Mouse (Mus musculus): Measurements from ENCODE around the gene Wdsub1.

Gene Wdsub1

GRCm38 (mm10) chr2:59841189-59841939 is 41.0 kb downstream of the Wdsub1 start:
- DNase-seq (ENCODE audit: low spot score in 2 of 2): peak in 1 of 2 experiments; percentile 47

DNA sequence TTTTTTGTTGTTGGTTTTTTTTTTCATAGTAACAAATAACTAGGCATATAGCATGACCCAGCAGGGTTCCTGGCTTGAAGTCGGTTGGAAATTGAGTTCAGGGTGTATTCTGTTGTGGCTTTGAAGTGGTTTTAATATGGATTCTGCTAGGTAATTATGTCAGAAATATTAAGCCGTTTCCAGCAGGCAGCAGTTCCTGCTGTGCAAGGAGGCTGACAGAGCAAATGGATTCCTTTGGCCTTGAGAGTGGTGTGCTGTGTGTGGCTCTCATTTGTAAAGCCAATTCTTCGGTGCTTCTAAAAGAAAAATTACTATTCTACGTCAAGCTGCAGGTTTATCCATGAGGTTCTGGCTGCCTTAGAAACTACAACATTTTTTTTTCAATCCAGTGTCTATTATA is 42.2 kb downstream of the Wdsub1 start:
- DNase-seq (ENCODE audit: low spot score in 2 of 2): no peak

DNA sequence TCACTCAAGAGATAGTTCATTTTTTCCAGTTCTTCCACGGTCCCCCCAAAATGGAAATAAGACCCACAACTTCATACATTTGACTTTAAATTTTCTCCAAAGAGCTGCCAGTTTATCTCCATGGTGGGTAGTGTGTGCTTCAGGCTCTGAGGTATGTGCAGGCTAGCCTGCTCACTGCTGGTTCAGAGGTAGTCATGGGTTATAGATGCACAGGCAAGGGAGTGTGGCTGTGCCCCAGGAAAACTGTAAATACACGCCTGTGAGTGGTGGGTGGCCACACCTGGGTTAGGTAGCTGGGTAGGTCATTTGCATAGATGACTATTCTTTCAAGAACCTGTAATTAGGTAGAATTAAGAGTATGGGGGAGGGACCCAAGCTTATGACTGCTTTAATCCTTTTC is 42.6 kb downstream of the Wdsub1 start:
- no peak for DNase-seq (ENCODE audit: low spot score in 2 of 2)

DNA sequence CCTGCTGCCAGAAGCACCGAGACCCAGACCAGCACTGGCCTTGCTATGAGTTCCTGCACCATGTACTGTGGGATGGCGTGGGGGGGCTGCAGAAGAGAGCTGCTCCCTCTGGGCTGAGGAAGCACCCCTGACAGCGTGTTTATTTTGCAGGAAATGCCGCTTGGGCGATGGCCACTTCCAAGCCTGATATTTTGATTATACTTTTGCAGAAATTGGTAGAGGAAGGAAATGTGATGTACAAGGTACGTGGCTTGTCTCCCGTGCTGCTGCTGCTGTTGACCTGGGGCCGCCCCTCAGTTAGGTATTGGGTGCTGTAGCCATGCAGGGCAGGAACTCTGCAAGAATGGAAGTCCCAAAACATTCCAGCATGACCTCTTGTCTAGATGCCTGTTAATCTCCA is 43.6 kb downstream of the Wdsub1 start:
- DNase-seq (ENCODE audit: low spot score in 2 of 2): no peak

DNA sequence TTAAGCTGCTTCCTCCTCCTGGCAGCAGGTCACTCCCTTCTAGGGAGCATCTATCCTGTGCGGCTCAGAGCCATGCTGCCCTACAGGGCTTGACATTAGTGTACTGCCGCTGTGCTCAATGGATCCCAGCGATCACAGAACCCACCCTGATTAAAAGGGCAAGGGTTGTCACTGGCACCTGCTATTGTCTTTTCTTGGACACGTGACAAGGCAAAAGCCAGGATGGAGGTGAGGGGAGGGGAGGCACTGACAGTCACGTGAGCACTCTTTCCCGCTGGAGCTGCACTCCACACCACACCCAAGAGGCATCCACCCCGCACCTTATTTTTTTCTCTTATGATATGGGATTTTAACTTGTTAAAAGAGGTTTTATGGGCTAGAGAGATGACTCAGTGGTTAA is 50.6 kb downstream of the Wdsub1 start:
- DNase-seq (ENCODE audit: low spot score in 2 of 2): no peak

GRCm38 (mm10) chr2:59830940-59831339 is 51.5 kb downstream of the Wdsub1 start:
- no peak for DNase-seq (ENCODE audit: low spot score in 2 of 2)

GRCm38 (mm10) chr2:59830151-59830550 is 52.2 kb downstream of the Wdsub1 start:
- DNase-seq (ENCODE audit: low spot score in 2 of 2): no peak

DNA sequence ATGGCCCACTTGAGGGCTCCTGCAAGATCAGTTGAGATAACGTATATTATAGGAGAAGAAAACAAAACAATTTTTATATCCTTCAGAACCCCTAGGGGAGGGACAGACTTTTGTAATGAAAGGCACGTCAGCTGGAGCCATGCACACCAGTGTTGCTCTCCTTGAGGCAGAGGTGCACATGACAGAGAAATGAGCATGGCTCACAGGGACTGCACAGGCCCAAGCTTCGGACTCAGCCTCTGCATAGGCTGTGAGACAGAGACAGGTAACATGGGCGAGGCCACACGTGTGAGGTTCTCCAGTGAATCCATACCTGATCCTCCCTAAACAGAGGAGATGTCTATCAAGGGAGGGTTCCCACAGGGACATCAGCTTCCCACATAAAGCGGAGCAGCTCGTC is 52.7 kb downstream of the Wdsub1 start:
- no peak for DNase-seq (ENCODE audit: low spot score in 2 of 2)

DNA sequence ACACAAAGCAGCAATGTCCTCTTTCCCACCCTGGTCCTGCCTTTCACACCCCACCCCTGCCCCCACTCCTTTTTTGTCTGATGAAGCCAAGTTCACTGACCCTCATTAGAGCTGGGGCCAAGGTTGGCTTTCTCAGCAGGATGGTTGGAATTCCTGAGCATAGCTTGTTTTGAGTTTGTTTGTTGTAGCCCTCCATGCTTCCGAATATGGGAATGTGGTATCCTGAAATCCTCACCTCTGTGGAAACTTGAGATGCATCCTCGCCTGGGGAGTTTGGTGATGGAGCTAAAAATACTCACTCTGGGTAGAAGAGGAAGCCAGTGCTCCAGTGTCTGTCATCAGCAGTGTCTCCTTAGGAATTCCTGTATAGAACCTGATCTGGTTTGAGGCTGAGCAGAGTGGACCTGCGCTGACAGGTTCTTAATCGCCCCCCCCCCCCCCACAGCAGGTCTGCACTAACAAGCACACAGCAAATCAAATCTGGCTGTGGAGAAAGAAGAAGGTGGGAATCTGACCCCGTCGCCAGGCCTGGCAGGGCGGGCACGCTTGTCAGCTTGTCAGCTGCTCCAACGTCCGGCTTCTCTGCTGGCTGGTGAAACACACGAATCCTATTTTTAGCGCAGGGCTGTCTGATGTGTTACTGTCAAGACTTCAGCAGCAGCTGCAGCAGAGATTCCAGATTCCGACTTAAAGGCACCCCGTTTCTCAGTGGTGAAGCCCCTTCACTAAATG is 53.4 kb downstream of the Wdsub1 start:
- no peak for DNase-seq (ENCODE audit: low spot score in 2 of 2)

- no peak for DNase-seq (ENCODE audit: low spot score in 2 of 2)
Observed at GRCm38 (mm10) chr2:59828103-59828655, 54.2 kb downstream of the Wdsub1 start.

GRCm38 (mm10) chr2:59825380-59825779 is 57.0 kb downstream of the Wdsub1 start:
- no peak for DNase-seq (ENCODE audit: low spot score in 2 of 2)

- no peak for DNase-seq (ENCODE audit: low spot score in 2 of 2)
Observed at GRCm38 (mm10) chr2:59824289-59824688, 58.1 kb downstream of the Wdsub1 start.

- no peak for DNase-seq (ENCODE audit: low spot score in 2 of 2)
Observed at GRCm38 (mm10) chr2:59821044-59821443, 61.3 kb downstream of the Wdsub1 start.

DNA sequence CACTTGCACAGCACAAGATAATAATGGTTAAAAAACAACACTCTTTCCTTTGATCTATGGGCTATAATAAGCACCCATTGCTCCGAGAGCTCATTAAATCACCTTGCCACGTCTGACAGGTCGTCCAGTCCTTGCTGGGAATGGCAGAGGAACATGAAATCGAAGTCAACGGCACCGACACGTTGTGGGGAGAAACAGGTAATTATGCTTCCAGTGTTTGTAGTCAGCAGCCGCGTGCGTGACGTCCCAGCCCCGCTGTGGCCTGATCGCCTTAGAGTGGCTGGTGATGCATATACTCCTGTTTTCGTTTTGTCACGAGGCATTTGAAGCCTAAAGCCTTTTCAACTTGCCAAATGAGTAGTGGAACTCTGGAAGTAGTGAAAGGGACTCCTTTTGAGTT is 62.3 kb downstream of the Wdsub1 start:
- DNase-seq (ENCODE audit: low spot score in 2 of 2): no peak

GRCm38 (mm10) chr2:59819415-59819814 is 63.0 kb downstream of the Wdsub1 start:
- no peak for DNase-seq (ENCODE audit: low spot score in 2 of 2)

DNA sequence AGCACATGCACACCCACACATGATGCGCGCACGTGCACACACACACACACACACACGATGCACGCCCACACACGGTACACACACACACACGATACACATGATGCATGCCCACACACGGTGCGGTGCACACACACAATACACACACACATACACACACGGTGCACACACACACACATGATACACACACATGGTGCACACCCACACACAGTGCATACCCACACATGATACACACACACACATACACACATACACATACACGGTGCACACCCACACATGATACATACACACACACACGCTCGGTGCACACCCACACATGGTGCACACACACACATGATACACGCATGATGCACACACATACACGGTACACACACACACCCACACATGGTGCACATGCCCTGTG is 63.7 kb downstream of the Wdsub1 start:
- no peak for DNase-seq (ENCODE audit: low spot score in 2 of 2)

DNA sequence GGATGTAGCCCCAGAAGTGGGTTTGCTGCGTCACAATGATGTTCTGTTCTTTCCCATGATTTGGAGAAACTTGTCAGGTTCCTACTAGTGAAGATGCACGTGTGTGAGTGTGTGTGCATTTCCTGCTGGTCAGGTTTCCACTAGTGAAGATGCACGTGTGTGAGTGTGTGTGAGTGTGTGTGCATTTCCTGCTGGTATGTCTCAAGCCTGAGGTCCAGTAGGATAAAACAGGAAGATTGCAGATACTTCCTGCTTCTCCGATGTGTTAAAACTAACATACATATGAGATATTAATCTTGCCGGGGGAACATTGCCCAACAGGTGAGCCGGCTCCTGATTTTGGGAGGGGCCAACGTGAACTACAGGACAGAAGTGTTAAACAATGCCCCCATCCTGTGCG is 67.4 kb downstream of the Wdsub1 start:
- no peak for DNase-seq (ENCODE audit: low spot score in 2 of 2)

DNA sequence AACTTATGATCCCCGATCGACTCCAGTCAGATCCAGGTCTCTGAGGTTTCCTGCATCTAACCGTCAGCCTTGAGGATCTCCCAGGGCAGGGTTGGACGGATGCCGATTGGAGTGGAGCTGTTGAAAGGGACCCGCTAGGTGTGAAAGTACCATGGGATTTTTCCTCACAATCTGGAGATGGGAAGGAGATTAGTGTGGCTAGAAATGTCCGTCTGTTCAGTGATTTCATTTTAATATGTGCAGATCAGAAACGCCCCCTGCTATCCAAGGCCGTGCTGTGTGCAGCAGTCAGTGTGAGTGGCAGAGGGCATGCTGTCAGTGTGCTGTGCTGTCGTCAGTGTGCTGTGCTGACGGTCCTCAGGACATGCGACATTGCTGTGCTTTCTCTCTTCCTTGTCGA is 68.9 kb downstream of the Wdsub1 start:
- no peak for DNase-seq (ENCODE audit: low spot score in 2 of 2)

DNA sequence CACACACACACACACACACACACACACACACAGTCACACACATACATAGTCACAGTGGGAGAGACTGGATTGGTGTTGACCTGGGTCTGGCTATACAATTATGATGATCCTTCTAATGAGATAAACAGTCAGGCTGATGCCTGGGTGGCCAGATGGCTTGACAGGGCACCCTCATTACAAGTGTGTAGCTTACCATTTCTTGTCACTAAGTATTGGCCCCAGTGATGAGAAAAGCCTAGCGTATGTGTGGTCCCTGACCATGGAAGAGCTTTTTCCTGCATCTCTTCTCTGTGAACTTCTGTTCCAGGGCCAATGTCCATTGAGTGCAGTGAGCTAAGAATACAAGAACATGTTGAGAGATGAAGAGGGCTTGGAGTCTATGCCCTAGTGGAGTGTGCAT is 69.8 kb downstream of the Wdsub1 start:
- no peak for DNase-seq (ENCODE audit: low spot score in 2 of 2)

DNA sequence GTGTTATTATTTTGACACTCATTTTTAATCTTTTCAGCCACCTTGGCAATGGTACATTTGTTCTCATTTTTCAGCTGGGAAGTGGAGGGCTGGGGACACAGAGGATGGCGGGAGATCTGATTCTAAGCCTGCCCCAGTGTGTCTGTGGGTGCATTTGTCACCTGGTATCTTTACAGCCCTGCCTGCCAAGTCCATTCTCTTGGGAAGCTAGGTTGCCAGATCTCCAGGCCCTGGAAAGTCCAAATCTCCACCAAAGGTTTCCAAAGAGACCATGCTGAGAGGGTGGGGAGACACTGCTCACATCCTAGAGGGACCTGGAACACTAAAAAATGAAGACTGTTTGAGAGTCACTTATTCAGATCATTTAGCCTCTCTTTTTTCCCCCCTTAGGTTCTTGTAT is 71.1 kb downstream of the Wdsub1 start:
- DNase-seq (ENCODE audit: low spot score in 2 of 2): no peak

DNA sequence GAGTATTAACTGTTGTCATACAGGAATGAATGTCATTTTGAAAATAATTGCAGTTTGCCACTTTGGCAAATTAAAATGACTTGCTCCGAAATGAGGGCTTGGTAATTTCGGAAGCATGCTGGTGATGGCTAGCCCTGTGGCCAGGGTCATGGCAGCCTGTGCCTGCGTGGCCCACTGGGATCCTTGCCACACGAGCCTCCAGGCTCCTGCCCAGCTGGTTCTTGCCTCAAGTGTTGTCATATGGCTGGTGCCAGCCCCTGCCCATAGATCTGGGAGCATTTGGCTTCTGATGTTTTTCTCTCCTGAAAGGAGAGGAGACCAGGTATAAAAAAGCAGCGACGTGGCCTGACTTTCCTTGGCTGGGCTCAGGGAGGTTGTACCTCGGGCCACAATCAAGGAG is 72.4 kb downstream of the Wdsub1 start:
- DNase-seq (ENCODE audit: low spot score in 2 of 2): no peak

- DNase-seq (ENCODE audit: low spot score in 2 of 2): no peak
Observed at GRCm38 (mm10) chr2:59808608-59809007, 73.8 kb downstream of the Wdsub1 start.

DNA sequence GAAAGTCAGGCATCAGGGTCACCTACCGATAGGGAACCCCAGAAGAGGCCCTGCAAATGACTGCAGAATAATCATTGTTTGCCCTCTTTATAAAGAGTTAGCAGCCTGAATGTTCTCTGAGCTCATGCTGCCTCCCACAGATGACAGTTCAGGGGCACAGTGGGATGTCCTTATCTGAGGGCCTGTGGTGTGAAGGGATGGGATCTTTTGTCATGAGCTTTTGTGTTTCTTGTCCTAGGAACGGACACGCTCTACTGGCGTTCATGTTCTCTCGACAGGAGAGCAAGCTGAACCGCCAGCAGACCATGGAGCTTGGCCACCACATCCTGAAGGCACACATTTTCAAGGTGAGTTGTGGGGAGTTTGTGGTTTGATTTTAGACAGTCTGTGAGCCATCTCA is 76.4 kb downstream of the Wdsub1 start:
- no peak for DNase-seq (ENCODE audit: low spot score in 2 of 2)
